Mouse (Mus musculus): Measurements from ENCODE around the gene 9630041A04Rik. TPM values are rescaled to one million over a fixed set of nuclear protein-coding genes. Genes with fewer than 3 reads are reported as not detected.

9630041A04Rik gene
- total RNA-seq, 1 experiment from 2014 or later = not detected

DNA sequence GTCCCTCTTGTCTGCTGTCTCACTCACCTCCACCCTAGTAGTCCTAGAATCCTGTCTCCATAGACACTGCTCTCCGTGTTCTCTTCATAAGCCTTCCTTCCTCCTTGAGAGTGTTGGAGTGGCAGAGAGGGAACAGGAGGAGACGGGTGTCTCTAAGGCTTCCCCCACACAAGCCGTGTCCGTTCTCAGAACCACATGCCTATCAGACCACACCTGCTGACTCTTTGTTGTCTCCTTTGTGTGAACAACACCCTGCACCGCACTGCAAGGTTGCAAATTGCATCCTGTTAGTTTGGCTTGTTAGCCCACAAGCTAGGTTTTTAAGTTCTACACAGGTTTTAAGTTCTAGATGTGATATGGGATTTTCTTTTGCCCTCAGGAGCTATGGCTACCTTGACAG lies 57.7 kb downstream of the 9630041A04Rik start:
- DNase-seq = no peak

GRCm38 (mm10) chr9:101922846-101923245 lies 61.2 kb downstream of the 9630041A04Rik start:
- DNase-seq = no peak

DNA sequence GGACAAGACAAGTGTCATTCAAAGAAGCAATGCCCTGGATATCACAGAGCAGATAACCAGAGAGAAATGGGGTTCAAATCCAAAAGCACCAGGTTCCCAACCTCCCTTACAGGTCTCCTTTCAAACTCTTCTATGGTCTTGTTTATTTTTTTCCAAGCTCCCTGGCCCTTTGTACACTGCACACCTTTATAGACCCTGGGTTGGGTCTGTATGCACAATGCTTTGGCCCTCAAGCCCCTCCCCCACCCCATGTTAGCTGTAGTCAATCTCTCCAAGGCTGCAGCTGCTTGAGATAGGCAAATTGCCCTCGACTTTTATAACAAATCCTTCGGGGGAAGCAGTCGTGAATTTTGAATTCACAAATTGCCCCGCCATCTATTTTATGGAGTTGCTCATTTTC lies 63.2 kb downstream of the 9630041A04Rik start:
- no peak for DNase-seq

GRCm38 (mm10) chr9:101933946-101934573 lies 72.4 kb downstream of the 9630041A04Rik start:
- DNase-seq = no peak

- DNase-seq = no peak
Measured at GRCm38 (mm10) chr9:101934887-101935286, 73.2 kb downstream of the 9630041A04Rik start.

GRCm38 (mm10) chr9:101938066-101938465 lies 76.4 kb downstream of the 9630041A04Rik start:
- no peak for DNase-seq

DNA sequence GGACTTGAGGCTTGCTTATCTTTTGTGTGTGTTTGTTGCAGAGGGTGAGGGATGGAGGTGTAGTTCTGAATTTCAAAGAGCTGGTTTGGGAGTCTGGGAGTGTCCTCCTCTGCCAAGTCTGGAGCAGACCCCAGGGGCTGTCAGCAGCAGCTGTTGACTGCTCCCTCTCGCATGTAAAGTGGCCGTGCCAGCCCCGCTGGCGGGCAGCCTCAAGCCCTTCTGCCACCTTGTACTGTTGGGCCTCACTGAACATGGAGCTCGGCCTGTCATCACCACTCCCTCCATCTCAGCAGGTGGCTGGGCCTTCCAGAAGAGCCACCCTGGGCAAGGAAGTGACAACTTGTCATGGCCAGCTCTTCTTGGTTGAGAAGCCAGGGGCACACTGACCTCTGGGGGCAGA lies 77.4 kb downstream of the 9630041A04Rik start:
- peak; percentile 16 for DNase-seq

DNA sequence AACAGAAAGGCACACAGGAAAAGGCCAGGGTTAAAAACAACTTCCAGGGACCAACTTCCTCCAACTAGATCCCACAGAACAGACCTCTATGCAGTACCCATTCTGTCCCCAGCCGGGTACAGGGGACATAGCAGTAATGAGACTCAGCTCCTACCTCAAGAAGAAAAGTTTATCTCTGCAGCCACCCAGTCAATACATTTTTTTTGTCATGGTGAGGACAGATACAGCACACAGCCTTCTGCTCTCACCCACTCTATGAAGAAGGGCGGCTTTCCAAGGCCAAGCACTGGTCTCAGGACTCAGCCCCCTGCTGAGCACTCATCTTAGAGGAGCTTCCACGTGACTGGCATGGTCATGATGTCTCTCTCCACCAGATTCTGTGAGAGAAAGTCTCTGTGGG lies 78.5 kb downstream of the 9630041A04Rik start:
- DNase-seq = no peak

GRCm38 (mm10) chr9:101942058-101942669 lies 80.5 kb downstream of the 9630041A04Rik start:
- DNase-seq = no peak

DNA sequence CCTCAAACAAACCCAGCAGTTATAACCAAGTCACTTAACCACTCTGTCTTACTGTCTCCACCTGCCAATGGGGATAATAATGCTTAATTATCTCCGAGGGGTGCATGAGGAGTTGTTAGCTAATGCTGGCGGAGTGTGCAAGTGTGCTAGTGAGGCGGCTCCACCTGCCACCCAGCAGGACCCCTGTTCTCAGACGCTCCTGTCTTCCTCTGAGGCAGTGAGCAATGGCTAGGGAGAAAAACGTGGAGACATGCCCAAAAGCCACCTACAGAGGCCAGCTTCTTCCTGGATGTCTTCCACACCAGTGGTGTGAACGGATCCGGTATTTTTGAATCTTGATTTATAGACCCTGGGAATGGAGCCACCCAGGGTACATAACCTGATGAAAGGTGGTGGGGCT lies 83.7 kb downstream of the 9630041A04Rik start:
- no peak for DNase-seq

DNA sequence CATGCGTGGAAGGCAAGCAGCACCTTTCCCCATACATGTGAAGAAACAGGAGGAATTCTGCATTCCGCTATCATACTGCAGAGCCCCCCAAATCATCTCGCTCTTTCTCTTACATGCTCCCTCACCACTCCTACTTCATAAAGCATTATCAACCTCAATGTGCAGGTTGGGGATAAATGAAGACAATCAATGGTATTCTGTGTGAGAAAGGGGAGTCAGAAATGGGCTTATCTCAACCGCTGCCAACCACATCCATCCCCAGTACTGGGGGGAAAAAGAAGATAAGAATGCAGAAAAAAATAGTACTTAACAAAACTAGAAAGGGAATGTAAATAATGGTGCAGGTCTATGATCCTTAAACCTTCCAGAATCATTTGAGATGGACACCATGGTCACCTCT lies 84.2 kb downstream of the 9630041A04Rik start:
- DNase-seq = no peak

- no peak for DNase-seq
Measured at GRCm38 (mm10) chr9:101950101-101950500, 88.5 kb downstream of the 9630041A04Rik start.

DNA sequence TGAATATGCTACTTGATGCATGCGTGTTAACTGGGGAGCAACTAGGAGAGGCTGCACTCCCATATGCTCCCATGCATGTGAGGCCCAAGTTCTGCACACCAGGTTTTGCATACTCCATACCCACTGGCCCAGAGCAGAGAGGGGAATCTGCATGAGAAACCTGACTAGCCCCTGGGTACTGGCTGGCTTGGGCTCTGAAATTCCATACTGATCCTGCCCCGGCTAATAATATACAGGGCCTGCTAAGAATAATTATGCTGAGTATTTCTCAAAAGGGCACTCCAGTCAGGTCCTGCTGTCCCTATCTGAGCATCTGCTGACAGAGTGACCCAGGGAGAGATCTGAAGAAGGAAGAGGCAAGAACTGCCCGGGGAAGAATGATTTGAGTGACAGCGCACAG lies 92.9 kb downstream of the 9630041A04Rik start:
- DNase-seq = no peak

DNA sequence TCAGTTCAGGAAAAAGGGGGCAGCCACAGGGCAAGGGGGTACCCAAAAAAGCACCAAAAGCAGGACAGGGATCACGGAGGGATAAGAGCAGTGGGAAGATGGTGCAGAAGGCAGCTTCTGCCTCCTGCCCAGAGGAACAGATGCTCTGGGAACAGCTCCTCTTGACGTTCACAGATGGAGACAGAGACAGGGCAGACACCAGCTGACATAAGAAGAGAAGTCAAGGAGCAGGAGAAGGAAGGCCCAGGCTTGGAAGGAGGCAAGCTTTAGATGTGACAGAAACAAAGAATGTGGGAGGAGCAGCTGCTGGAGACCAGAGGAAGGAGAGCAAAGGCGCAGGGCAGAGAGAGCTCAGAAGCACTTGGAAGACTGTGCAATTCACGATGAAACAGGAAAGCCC lies 94.6 kb downstream of the 9630041A04Rik start:
- no peak for DNase-seq

DNA sequence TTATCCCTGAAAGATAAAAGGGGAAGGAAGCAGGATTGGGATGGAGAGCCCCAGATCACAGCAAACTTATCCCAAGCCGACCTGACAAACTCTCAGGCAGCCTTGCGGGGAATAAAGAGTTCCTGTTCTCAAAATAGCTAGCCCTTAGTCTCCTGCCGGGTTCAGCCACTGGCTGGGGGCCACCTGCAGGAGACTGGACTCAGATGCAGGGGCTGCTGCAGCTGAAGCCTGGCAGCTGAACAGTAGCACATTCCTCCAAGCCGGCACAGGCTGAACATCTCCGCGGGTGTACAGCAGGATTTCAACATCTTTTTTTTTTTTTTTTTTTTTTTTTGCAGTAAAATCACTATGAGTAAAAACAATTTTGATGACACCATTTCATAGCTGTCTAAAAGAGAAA lies 110.2 kb downstream of the 9630041A04Rik start:
- no peak for DNase-seq

DNA sequence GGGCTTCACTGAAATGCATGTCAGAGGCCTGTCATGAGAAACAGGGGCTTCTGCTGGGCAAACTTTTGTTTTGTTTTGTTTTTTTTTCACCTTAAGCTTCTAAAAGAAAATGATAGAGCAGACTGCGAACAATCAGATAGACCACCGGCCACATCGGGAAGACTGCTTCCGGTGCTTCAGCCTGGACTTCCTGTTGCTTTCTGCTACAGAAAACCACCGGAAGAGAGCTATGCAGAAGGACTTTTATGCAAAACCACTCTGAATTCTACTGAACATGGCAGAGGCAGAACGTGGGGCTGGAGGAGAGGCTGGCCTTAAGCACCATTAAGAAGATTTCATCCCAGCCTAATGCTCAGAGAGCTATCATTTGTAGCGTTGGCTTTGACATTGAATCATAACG lies 110.7 kb downstream of the 9630041A04Rik start:
- no peak for DNase-seq

DNA sequence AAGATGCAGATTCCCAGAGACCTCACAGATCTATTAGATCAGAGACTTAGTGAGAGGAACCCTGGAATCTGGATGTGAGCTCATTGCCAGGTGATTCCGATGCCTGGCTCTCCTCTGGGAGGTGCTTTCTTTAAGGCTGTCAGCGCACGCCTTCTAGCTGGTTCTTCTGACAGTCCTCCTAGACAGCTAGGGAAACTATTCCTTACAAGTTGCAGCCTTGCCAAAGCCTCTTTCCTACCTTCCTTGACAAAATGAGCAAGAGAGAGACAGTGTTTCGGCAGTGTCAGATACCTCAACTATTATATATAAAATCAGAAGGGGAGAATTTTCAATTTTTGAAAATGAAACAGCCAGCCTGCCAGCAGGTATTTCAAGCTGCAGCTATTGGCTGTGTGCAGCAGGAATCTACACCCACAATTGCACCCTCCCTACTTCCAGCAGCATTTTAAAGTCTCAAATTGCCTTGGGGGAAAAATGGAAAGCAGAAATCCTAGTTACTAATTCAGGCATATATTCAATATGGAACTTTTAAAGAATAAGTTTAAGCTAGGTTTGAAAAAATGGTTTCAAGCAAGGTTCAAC lies 115.3 kb downstream of the 9630041A04Rik start:
- no peak for DNase-seq

GRCm38 (mm10) chr9:101981161-101981560 lies 119.5 kb downstream of the 9630041A04Rik start:
- DNase-seq = no peak

GRCm38 (mm10) chr9:101982378-101982777 lies 120.7 kb downstream of the 9630041A04Rik start:
- no peak for DNase-seq

DNA sequence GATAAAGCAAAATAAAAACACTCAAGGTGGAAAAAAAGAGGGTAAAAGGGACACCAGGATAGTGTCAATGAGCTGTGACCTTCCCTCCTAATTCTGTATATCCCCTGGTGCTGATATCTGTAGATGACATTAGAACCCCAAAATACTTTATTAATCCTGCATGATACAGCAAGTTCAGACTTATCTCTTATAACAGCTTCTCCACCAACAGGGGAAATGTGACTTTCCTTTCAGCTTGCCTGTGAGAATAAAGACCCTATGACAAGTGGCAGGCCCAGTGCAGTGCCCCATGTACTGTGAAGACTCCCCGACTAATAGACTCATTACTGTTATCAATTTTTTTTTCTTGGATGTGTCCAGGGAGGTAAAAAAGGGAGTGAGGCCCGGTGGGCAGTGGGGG lies 125.3 kb downstream of the 9630041A04Rik start:
- no peak for DNase-seq

- no peak for DNase-seq
Measured at GRCm38 (mm10) chr9:101990032-101990431, 128.4 kb downstream of the 9630041A04Rik start.

- no peak for DNase-seq
Measured at GRCm38 (mm10) chr9:101990836-101991235, 129.2 kb downstream of the 9630041A04Rik start.
